Mouse (Mus musculus) forebrain, embryonic 10.5 days (tissue): ENCODE data around the gene Fstl4. TPM values are rescaled to one million over a fixed set of nuclear protein-coding genes. Genes with fewer than 3 reads are reported as not detected.

ENCODE experiments used
- DNase-seq: peaks from one replicate; pipeline ENCODE4 v3.0.0-alpha.2; 2017; ENCODE audit warnings: low spot score; ENCODE audit errors: extremely low spot score
- H3K27ac ChIP-seq: fragments of 300-500 bp; sonication (generic); 2 replicates; pipeline ENCODE4 v1.5.1; 2016; ENCODE audit warnings: mild to moderate bottlenecking
- H3K27me3 ChIP-seq: fragments of 300-500 bp; sonication (generic); 2 replicates; pipeline ENCODE4 v1.6.1; 2016; ENCODE audit warnings: mild to moderate bottlenecking; ENCODE audit not compliant: poor library complexity, severe bottlenecking
- H3K36me3 ChIP-seq: fragments of 300-500 bp; sonication (generic); replicated peaks from 2 replicates; pipeline ENCODE4 v1.6.1; 2016; ENCODE audit warnings: mild to moderate bottlenecking, moderate library complexity
- H3K4me1 ChIP-seq: fragments of 300-500 bp; sonication (generic); 2 replicates; pipeline ENCODE4 v1.6.1; 2016
- H3K4me3 ChIP-seq: fragments of 300-500 bp; sonication (generic); 2 replicates; pipeline ENCODE4 v1.5.1; 2016; ENCODE audit warnings: mild to moderate bottlenecking, moderate library complexity
- H3K9me3 ChIP-seq: fragments of 300-500 bp; sonication (generic); 2 replicates; pipeline ENCODE4 v1.6.1; 2016; ENCODE audit warnings: mild to moderate bottlenecking, moderate library complexity
- WGBS: fragments of 180-500 bp; shearing (Covaris S2); methylation state at CpG from one replicate; pipeline ENCODE4 v1.1.7; 2016; 5-methylcytosine and 5-hydroxymethylcytosine counted together
- polyA plus RNA-seq: library from polyadenylated mRNA; unstranded; fragments of >200 nt; fragmentation: Nextera tagmentation; extraction: Ambion mirVana; gene quantifications from 2 replicates; pipeline ENCODE4 v1.2.1, GENCODE M21; 2016

The Fstl4 gene
- polyA plus RNA-seq, 1 experiment from 2014 or later = 0.43 TPM

GRCm38 (mm10) chr11:53057821-53058553 is 293.6 kb downstream of the Fstl4 start:
- Histone ChIP-seq H3K36me3 (no peaks in the 10 kb centered on the region), H3K9me3 (no peaks in the 10 kb centered on the region), H3K27ac (no peak overlapping the region), H3K4me3 (no peak overlapping the region), H3K4me1 (peaks cover 15% of the 10 kb centered on the region), H3K27me3 (peaks cover 9% of the 10 kb centered on the region; the same call in 1 of the 2 replicates)
- WGBS = 81% methylated on average over 17 of the region's 17 CpGs
- no peak for DNase-seq

- H3K4me1 ChIP-seq = peaks cover 15% of the 10 kb centered on the region
- H3K36me3 ChIP-seq = no peaks in the 10 kb centered on the region
- 47% methylated on average over 7 of the region's 7 CpGs for WGBS
- no peak overlapping the region for H3K4me3 ChIP-seq
- no peaks in the 10 kb centered on the region for H3K9me3 ChIP-seq
- H3K27ac ChIP-seq = no peak overlapping the region
- H3K27me3 ChIP-seq = peaks cover 11% of the 10 kb centered on the region; the same call in 1 of the 2 replicates
- no peak for DNase-seq
Observed at GRCm38 (mm10) chr11:53058557-53058956, 294.1 kb downstream of the Fstl4 start.

GRCm38 (mm10) chr11:53067699-53068478 is 303.5 kb downstream of the Fstl4 start:
- H3K4me1 ChIP-seq = peaks cover 20% of the 10 kb centered on the region
- H3K9me3 ChIP-seq = no peaks in the 10 kb centered on the region
- H3K36me3 ChIP-seq = no peaks in the 10 kb centered on the region
- no peak overlapping the region for H3K4me3 ChIP-seq
- DNase-seq = no peak
- H3K27me3 ChIP-seq = peaks cover 88% of the 10 kb centered on the region
- no peak overlapping the region for H3K27ac ChIP-seq
- WGBS = 24% methylated on average over 14 of the region's 14 CpGs

- WGBS = 63% methylated on average over 16 of the region's 16 CpGs
- H3K27ac ChIP-seq = no peak overlapping the region
- no peaks in the 10 kb centered on the region for H3K9me3 ChIP-seq
- no peaks in the 10 kb centered on the region for H3K36me3 ChIP-seq
- H3K27me3 ChIP-seq = peaks cover 86% of the 10 kb centered on the region
- peaks cover 20% of the 10 kb centered on the region for H3K4me1 ChIP-seq
- no peak for DNase-seq
- H3K4me3 ChIP-seq = no peak overlapping the region
Observed at GRCm38 (mm10) chr11:53068479-53069065, 304.1 kb downstream of the Fstl4 start.

- DNase-seq = no peak
- 77% methylated on average over 6 of the region's 6 CpGs for WGBS
- no peak overlapping the region for H3K4me3 ChIP-seq
- peaks cover 20% of the 10 kb centered on the region for H3K4me1 ChIP-seq
- no peaks in the 10 kb centered on the region for H3K9me3 ChIP-seq
- no peaks in the 10 kb centered on the region for H3K36me3 ChIP-seq
- H3K27ac ChIP-seq = no peak overlapping the region
- H3K27me3 ChIP-seq = peaks cover 76% of the 10 kb centered on the region
Observed at GRCm38 (mm10) chr11:53069751-53070150, 305.3 kb downstream of the Fstl4 start.

- no peaks in the 10 kb centered on the region for H3K9me3 ChIP-seq
- no peak overlapping the region for H3K4me3 ChIP-seq
- peaks cover 57% of the 10 kb centered on the region for H3K27me3 ChIP-seq
- peaks cover 20% of the 10 kb centered on the region for H3K4me1 ChIP-seq
- 88% methylated on average over 1 of the region's 1 CpGs for WGBS
- H3K36me3 ChIP-seq = no peaks in the 10 kb centered on the region
- DNase-seq = no peak
- H3K27ac ChIP-seq = no peak overlapping the region
Observed at GRCm38 (mm10) chr11:53071602-53072001, 307.2 kb downstream of the Fstl4 start.

- no peak for DNase-seq
Observed at GRCm38 (mm10) chr11:53077641-53078040, 313.2 kb downstream of the Fstl4 start.

GRCm38 (mm10) chr11:53078419-53079334 is 314.2 kb downstream of the Fstl4 start:
- no peak overlapping the region for H3K27ac ChIP-seq
- DNase-seq = no peak
- no peaks in the 10 kb centered on the region for H3K36me3 ChIP-seq
- H3K9me3 ChIP-seq = peaks cover 6% of the 10 kb centered on the region; the same call in 1 of the 2 replicates
- no peak overlapping the region for H3K4me3 ChIP-seq
- H3K27me3 ChIP-seq = no peaks in the 10 kb centered on the region
- WGBS = 81% methylated on average over 7 of the region's 7 CpGs
- no peaks in the 10 kb centered on the region for H3K4me1 ChIP-seq

More at GRCm38 (mm10) chr11:53077641-53078040, 313.2 kb downstream of the Fstl4 start:
- Histone ChIP-seq H3K27me3 (no peaks in the 10 kb centered on the region), H3K4me1 (no peaks in the 10 kb centered on the region), H3K4me3 (no peak overlapping the region), H3K9me3 (peaks cover 6% of the 10 kb centered on the region; the same call in 1 of the 2 replicates), H3K36me3 (no peaks in the 10 kb centered on the region), H3K27ac (no peak overlapping the region)
- WGBS = 93% methylated on average over 7 of the region's 7 CpGs

- no peak for DNase-seq
- WGBS = 86% methylated on average over 6 of the region's 6 CpGs
- Histone ChIP-seq H3K27ac (no peak overlapping the region), H3K27me3 (no peaks in the 10 kb centered on the region), H3K9me3 (peaks cover 6% of the 10 kb centered on the region; the same call in 1 of the 2 replicates), H3K4me1 (no peaks in the 10 kb centered on the region), H3K36me3 (no peaks in the 10 kb centered on the region), H3K4me3 (no peak overlapping the region)
Observed at GRCm38 (mm10) chr11:53081310-53081709, 316.9 kb downstream of the Fstl4 start.

GRCm38 (mm10) chr11:53085367-53085766 is 320.9 kb downstream of the Fstl4 start:
- H3K27me3 ChIP-seq = no peaks in the 10 kb centered on the region
- 74% methylated on average over 6 of the region's 6 CpGs for WGBS

GRCm38 (mm10) chr11:53085858-53086565 is 321.6 kb downstream of the Fstl4 start:
- Histone ChIP-seq H3K4me3 (no peak overlapping the region), H3K27me3 (no peaks in the 10 kb centered on the region), H3K4me1 (no peaks in the 10 kb centered on the region), H3K9me3 (no peaks in the 10 kb centered on the region), H3K36me3 (no peaks in the 10 kb centered on the region), H3K27ac (no peak overlapping the region)
- DNase-seq = no peak
- 91% methylated on average over 9 of the region's 9 CpGs for WGBS

More at GRCm38 (mm10) chr11:53085367-53085766, 320.9 kb downstream of the Fstl4 start:
- Histone ChIP-seq H3K9me3 (no peaks in the 10 kb centered on the region; the same call in 1 of the 2 replicates), H3K4me3 (no peak overlapping the region), H3K27ac (no peak overlapping the region), H3K4me1 (no peaks in the 10 kb centered on the region), H3K36me3 (no peaks in the 10 kb centered on the region)
- no peak for DNase-seq
